Mouse (Mus musculus): ENCODE data around the gene Arhgap31. TPM values are rescaled to one million over a fixed set of nuclear protein-coding genes. Genes with fewer than 3 reads are reported as not detected.

Gene Arhgap31
- polyA plus RNA-seq, 1 experiment from 2014 or later, result 43.1 TPM

DNA sequence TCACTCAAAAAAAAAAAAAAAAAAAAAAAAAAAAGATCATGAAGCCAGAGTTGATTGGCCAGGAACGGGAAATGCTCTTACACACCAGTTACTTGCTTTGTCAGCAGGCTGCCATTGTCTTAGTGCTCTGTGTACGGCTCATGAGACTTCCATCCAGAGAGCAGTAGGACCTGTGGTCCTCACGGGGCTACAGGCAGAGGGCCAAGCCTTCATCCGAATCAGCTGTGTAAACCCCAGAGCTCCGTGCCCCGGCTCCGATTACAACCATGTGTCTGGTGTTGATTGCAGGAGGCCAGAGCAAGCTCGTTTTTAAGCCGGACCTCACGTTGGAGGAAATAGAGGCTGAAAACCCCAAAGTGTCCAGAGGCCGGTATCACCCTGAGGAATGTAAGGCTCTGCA is 40.6 kb upstream of the Arhgap31 start:
- no peaks in the 10 kb centered on the region for H3K27me3 ChIP-seq (replicated peaks)
- H3K4me3 ChIP-seq, result no peak overlapping the region
- H3K27ac ChIP-seq (ENCODE audit: poor library complexity, severe bottlenecking), result peak overlapping the region; percentile 35; the same call in 1 of the 2 replicates
- peak overlapping the region; percentile 25 for H3K4me2 ChIP-seq
- H3K9me3 ChIP-seq (replicated peaks), result no peaks in the 10 kb centered on the region
- peak; percentile 61 for ATAC-seq (ENCODE audit: insufficient number of reproducible peaks, low FRiP score)
- peaks cover 20% of the 10 kb centered on the region for H3K36me3 ChIP-seq
- WGBS, result 39% methylated on average over 11 of the region's 11 CpGs
- no peak overlapping the region for H3K9ac ChIP-seq
- H3K4me1 ChIP-seq (replicated peaks), result peaks cover 68% of the 10 kb centered on the region

DNA sequence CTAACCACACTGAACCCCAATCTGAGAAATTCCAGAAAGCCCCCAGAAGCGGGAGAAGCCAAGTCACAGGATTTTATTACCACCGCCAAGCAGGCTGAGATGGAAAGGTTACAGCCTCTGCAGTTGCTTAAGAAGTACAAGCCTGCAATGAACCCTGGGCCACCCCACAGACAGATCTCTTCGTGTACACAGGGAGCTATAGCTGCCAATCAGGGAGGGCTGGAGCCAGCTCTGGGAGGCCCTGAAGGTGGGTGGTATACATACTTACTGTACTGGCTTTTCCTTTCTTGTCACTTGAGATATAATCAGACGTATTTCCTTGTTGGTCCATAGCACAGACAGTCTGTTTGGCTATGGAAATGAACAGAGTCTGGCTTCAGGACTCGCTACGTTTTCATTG is 37.7 kb upstream of the Arhgap31 start:
- Histone ChIP-seq H3K4me2 (no peak overlapping the region), H3K9ac (no peak overlapping the region), H3K27me3 (replicated peaks) (no peaks in the 10 kb centered on the region), H3K27ac (ENCODE audit: poor library complexity, severe bottlenecking) (no peak overlapping the region), H3K9me3 (replicated peaks) (no peaks in the 10 kb centered on the region), H3K4me1 (replicated peaks) (peaks cover 47% of the 10 kb centered on the region), H3K36me3 (peaks cover 15% of the 10 kb centered on the region; the same call in 1 of the 2 replicates), H3K4me3 (no peak overlapping the region)
- 73% methylated on average over 6 of the region's 6 CpGs for WGBS
- ATAC-seq (ENCODE audit: insufficient number of reproducible peaks, low FRiP score), result no peak

- Histone ChIP-seq H3K27me3 (replicated peaks) (no peaks in the 10 kb centered on the region), H3K4me1 (replicated peaks) (peaks cover 3% of the 10 kb centered on the region; the same call in 1 of the 2 replicates), H3K4me3 (no peak overlapping the region), H3K9me3 (replicated peaks) (no peaks in the 10 kb centered on the region), H3K36me3 (peaks cover 5% of the 10 kb centered on the region; the same call in 1 of the 2 replicates), H3K9ac (no peak overlapping the region), H3K4me2 (no peak overlapping the region), H3K27ac (ENCODE audit: poor library complexity, severe bottlenecking) (no peak overlapping the region)
- ATAC-seq (ENCODE audit: insufficient number of reproducible peaks, low FRiP score), result no peak
- WGBS, result 88% methylated on average over 10 of the region's 10 CpGs
Measured at GRCm38 (mm10) chr16:38743941-38744673, 31.0 kb upstream of the Arhgap31 start.

DNA sequence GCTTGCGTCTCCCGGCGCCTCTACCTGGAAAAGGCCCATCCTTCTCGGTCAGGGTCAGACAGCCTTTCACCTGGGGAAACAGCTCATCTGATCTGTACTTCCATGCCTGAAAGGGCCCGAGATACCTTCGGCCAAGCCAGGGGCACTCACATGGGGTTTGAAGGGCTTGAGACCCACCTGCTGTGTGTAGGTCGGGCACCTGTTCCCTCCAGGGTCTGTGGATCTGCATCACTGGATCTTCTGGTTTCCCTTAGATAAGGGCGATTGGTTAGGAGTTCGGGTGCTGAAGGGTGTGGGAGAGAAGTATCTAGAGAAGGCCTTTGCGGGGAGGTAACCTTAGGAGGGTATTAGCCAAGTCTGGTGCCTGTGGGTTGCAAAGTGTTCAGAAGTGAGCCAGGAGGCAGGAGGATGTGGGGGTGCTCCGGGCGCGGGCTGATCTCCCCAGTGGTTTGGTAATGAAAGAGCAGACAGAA is 29.6 kb upstream of the Arhgap31 start:
- WGBS, result 1% methylated on average over 13 of the region's 13 CpGs

DNA sequence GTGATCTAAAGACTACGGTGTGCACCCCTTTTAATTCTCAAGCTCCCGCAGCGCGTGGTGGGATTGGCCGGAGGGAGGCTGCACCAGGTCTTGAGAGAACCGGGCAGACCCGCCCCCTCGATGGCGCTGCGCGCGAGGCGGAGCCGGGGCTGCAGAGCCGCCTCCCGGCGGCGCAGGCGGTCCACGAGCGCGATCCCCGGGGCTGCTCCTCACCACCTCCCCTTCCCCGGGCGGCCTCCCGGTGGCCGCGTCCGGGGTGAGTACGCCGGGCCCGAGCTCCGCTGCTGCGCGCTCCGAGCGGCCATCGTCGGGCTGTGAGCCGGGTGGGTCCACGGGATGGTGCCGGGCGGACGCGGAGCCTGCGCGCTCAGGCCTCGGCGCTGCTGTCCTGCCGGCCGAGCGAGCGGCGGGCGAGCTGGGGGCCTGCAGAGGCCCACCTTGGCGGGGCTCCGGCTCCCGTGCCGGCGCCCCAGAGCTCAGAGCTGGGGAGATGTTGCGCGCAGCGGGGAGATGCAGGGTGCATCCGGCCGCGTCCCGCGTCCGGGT is 29.1 kb upstream of the Arhgap31 start, which contains the start of gene B4galt4:
Gene B4galt4 (plus strand): TSS at position 152 of the 546 bp plus-strand sequence.
- Histone ChIP-seq H3K4me2 (peak within 1 kb of the TSS; percentile 85), H3K9me3 (replicated peaks) (no peaks in the 10 kb centered on the region), H3K36me3 (peaks cover 5% of the 10 kb centered on the region; the same call in 1 of the 2 replicates), H3K9ac (peak within 1 kb of the TSS; percentile 82), H3K27ac (ENCODE audit: poor library complexity, severe bottlenecking) (peak within 1 kb of the TSS; percentile 78), H3K4me3 (peak within 1 kb of the TSS; percentile 79), H3K4me1 (replicated peaks) (peaks cover 3% of the 10 kb centered on the region; the same call in 1 of the 2 replicates), H3K27me3 (replicated peaks) (no peaks in the 10 kb centered on the region)
- peak; percentile 94 for ATAC-seq (ENCODE audit: insufficient number of reproducible peaks, low FRiP score)
- under 1% methylated on average over 65 of the region's 69 CpGs for WGBS

More for the DNA sequence above, 29.6 kb upstream of the Arhgap31 start:
- Histone ChIP-seq H3K4me3 (peak overlapping the region; percentile 79), H3K27me3 (replicated peaks) (no peaks in the 10 kb centered on the region), H3K4me1 (replicated peaks) (peaks cover 3% of the 10 kb centered on the region; the same call in 1 of the 2 replicates), H3K4me2 (peak overlapping the region; percentile 85), H3K9me3 (replicated peaks) (no peaks in the 10 kb centered on the region), H3K27ac (ENCODE audit: poor library complexity, severe bottlenecking) (peak overlapping the region; percentile 78), H3K36me3 (peaks cover 5% of the 10 kb centered on the region; the same call in 1 of the 2 replicates), H3K9ac (peak overlapping the region; percentile 82)
- peak; percentile 58 for ATAC-seq (ENCODE audit: insufficient number of reproducible peaks, low FRiP score)

DNA sequence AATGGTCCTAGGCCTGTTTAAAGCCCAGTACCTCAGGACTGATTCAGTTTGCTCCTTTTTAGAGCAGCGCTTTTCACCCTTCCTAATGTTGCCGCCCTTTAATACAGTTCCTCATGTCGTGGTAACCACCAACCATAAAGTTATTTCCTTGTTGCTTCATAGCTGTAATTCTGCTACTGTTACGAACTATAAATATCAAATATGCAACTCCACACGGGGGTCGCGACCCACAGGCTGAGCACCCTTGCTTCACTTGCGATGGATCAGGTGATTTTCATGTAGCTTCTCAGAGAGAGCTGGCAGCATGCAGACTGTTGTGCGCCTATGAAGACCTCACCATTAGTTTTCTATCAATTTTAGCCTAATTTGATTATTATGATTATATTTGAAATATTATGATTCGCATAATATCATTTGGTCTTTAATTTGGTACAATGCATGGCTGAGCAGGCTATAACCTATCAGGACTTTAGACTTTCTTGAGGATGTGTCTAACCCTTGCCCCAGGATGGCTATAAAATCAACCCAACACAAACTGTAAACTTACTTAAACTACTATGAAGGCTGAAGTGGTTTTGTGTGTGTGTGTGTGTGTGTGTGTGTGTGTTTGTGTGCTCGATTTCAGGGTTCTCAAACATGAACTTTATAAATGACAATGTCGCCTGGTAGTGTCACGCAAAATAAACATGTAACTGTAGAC is 28.3 kb upstream of the Arhgap31 start:
- Histone ChIP-seq H3K36me3 (peaks cover 5% of the 10 kb centered on the region; the same call in 1 of the 2 replicates), H3K27ac (ENCODE audit: poor library complexity, severe bottlenecking) (no peak overlapping the region), H3K4me2 (peak overlapping the region; percentile 85), H3K9me3 (replicated peaks) (no peaks in the 10 kb centered on the region), H3K9ac (0 out of 2 replicates have a peak overlapping the region, but pooled peaks have one; percentile 82), H3K4me1 (replicated peaks) (peaks cover 3% of the 10 kb centered on the region; the same call in 1 of the 2 replicates), H3K4me3 (peak overlapping the region; percentile 79), H3K27me3 (replicated peaks) (no peaks in the 10 kb centered on the region)
- WGBS, result 82% methylated on average over 13 of the region's 13 CpGs
- no peak for ATAC-seq (ENCODE audit: insufficient number of reproducible peaks, low FRiP score)

GRCm38 (mm10) chr16:38730921-38731320 is 17.8 kb upstream of the Arhgap31 start:
- Histone ChIP-seq H3K27ac (ENCODE audit: poor library complexity, severe bottlenecking) (no peak overlapping the region), H3K4me2 (no peak overlapping the region), H3K4me1 (replicated peaks) (peaks cover 8% of the 10 kb centered on the region; the same call in 1 of the 2 replicates), H3K9me3 (replicated peaks) (no peaks in the 10 kb centered on the region; the same call in 1 of the 2 replicates), H3K36me3 (no peaks in the 10 kb centered on the region), H3K4me3 (no peak overlapping the region), H3K27me3 (replicated peaks) (no peaks in the 10 kb centered on the region), H3K9ac (no peak overlapping the region)
- peak; percentile 54; the same call in 1 of the 2 replicates for ATAC-seq (ENCODE audit: insufficient number of reproducible peaks, low FRiP score)
- 38% methylated on average over 8 of the region's 8 CpGs for WGBS

- Histone ChIP-seq H3K9me3 (replicated peaks) (no peaks in the 10 kb centered on the region; the same call in 1 of the 2 replicates), H3K27me3 (replicated peaks) (no peaks in the 10 kb centered on the region), H3K4me2 (peak overlapping the region; percentile 48), H3K27ac (ENCODE audit: poor library complexity, severe bottlenecking) (peak overlapping the region; percentile 66; the same call in 1 of the 2 replicates), H3K9ac (no peak overlapping the region), H3K4me3 (no peak overlapping the region; the same call in 1 of the 2 replicates), H3K36me3 (no peaks in the 10 kb centered on the region), H3K4me1 (replicated peaks) (peaks cover 11% of the 10 kb centered on the region; the same call in 1 of the 2 replicates)
- peak; percentile 46; the same call in 1 of the 2 replicates for ATAC-seq (ENCODE audit: insufficient number of reproducible peaks, low FRiP score)
- WGBS, result 46% methylated on average over 15 of the region's 15 CpGs
Measured at GRCm38 (mm10) chr16:38729610-38730288, 16.7 kb upstream of the Arhgap31 start.

DNA sequence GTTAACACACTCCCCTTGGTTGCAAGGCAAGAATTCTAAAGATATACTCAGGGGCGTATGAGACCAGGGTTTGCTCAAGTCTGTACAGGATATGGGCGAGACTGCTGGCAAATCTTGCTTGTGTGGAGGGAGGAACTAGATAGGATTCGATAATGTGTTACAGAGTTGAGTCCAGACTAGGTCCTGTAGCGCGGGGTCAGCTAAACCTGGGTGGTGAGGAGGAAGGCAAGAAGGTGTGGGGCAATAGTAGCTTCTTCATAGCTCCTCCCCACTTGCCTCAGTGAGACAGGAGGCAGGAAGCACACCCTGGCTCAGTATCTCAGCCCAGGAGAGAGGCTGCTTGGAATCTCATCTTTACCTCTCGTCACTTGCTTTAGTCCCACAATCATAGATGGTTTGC is 16.1 kb upstream of the Arhgap31 start:
- Histone ChIP-seq H3K27ac (ENCODE audit: poor library complexity, severe bottlenecking) (0 out of 2 replicates have a peak overlapping the region, but pooled peaks have one; percentile 32), H3K4me3 (no peak overlapping the region), H3K4me2 (no peak overlapping the region), H3K4me1 (replicated peaks) (peaks cover 16% of the 10 kb centered on the region; the same call in 1 of the 2 replicates), H3K9me3 (replicated peaks) (no peaks in the 10 kb centered on the region; the same call in 1 of the 2 replicates), H3K36me3 (no peaks in the 10 kb centered on the region), H3K9ac (no peak overlapping the region), H3K27me3 (replicated peaks) (no peaks in the 10 kb centered on the region)
- whole genome bisulfite sequencing, result 58% methylated on average over 6 of the region's 6 CpGs
- ATAC-seq (ENCODE audit: insufficient number of reproducible peaks, low FRiP score), result peak; percentile 52; the same call in 1 of the 2 replicates

- H3K27me3 ChIP-seq (replicated peaks), result no peaks in the 10 kb centered on the region
- 88% methylated on average over 15 of the region's 15 CpGs for WGBS
- no peak overlapping the region for H3K4me3 ChIP-seq
- H3K9ac ChIP-seq, result no peak overlapping the region
- peaks cover 16% of the 10 kb centered on the region; the same call in 1 of the 2 replicates for H3K4me1 ChIP-seq (replicated peaks)
- no peak overlapping the region for H3K4me2 ChIP-seq
- no peak for ATAC-seq (ENCODE audit: insufficient number of reproducible peaks, low FRiP score)
- H3K9me3 ChIP-seq (replicated peaks), result no peaks in the 10 kb centered on the region
- H3K36me3 ChIP-seq, result no peaks in the 10 kb centered on the region
- no peak overlapping the region for H3K27ac ChIP-seq (ENCODE audit: poor library complexity, severe bottlenecking)
Measured at GRCm38 (mm10) chr16:38728576-38729132, 15.6 kb upstream of the Arhgap31 start.
